ENCODE assay signal across 12 mouse cellular contexts in genomic region chr2:4518549-4518948, GRCm38 (mm10).
"Had no signal": no experiment of that assay in that cellular context is flagged by ENCODE, and none has a peak within 500 bp of the region (broad histone marks: within the 10 kb centered on the region; RNA-seq: fewer than 3 reads in every experiment).

No protein-coding gene starts in this region.

- ATAC-seq: liver, postnatal 0 days had no signal

- DNase-seq: kidney, adult 8-10 months; kidney, postnatal 10 days; kidney, postnatal 36 days; left cerebral cortex, postnatal 4 days; liver, postnatal 0 days; lung, postnatal 10 days; lung, postnatal 36 days; midbrain, embryonic 14.5 days; retina, postnatal 1 day; thymus, adult 2 months; thymus, postnatal 14 days; thymus, postnatal 4 days had no signal
